Mouse (Mus musculus) lung, postnatal 4 days (tissue): ENCODE data around the gene Shmt2.

ENCODE experiments used
- DNase-seq, 2 experiments: peaks; one replicate each; pipeline ENCODE4 v3.0.0; 2021

The Shmt2 gene

DNA sequence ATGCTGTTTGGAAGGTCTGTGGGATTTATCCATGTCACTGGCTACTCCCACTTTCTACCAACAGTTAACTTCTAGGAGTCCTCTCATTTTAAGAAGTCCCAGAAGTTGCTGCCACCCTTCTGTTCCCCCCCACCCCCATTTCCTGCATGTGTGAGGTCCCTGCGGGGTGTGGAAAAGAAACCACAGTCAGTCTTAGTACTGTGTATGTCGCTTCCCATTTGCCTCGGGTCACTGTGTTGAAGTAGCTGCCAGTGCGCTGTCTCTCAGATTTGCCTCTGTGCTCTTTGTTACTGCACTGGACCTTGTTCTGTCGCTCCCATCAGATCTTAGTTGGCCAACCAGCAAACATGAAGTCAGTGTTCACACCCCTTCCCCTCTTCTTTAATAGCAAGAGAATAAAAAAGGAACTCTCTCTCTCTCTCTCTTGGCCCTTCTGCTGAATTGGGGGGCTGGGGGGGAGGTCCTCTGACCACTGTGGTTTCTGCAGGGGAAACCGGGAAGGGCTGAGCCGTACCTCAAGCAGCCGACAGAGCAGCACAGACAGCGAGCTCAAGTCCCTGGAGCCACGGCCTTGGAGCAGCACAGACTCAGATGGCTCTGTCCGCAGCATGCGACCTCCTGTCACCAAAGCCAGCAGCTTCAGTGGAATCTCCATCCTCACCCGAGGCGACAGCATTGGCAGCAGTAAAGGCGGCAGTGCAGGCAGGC, 50.8 kb downstream of the Shmt2 start:
- DNase-seq = peak; percentile 13 to 26
